Mouse (Mus musculus) MEL (cell line): ENCODE results near the gene Letmd1. TPM values are rescaled to one million over a fixed set of nuclear protein-coding genes. Genes with fewer than 3 reads are reported as not detected.

Experiments
- DNase-seq: peaks from one replicate; pipeline ENCODE4 v3.0.0; 2011; ENCODE audit warnings: low read depth, low spot score
- H3K27ac ChIP-seq: 2 replicates; pipeline ENCODE4 v1.5.1; 2012; ENCODE audit warnings: low read depth, mild to moderate bottlenecking, control low read depth, low read length, moderate library complexity; ENCODE audit not compliant: control insufficient read depth
- H3K27me3 ChIP-seq, 2 experiments: fragments of 150-350 bp in 1 of 2; sonication (generic) in 1 of 2; 2 replicates each; pipeline ENCODE4 v1.6.1; 2012; ENCODE audit warnings: low read length in 2 of 2, mild to moderate bottlenecking in 2 of 2, improper control_type of control experiment in 1 of 2, moderate library complexity in 1 of 2; ENCODE audit not compliant: insufficient read depth in 2 of 2, control insufficient read depth in 1 of 2
- H3K36me3 ChIP-seq, 2 experiments: 2 replicates each; pipeline ENCODE4 v1.6.1; 2012 to 2014; ENCODE audit warnings: low read length in 2 of 2, improper control_type of control experiment in 1 of 2, inconsistent platforms in 1 of 2, mild to moderate bottlenecking in 1 of 2; ENCODE audit not compliant: insufficient read depth in 2 of 2, control insufficient read depth in 1 of 2
- H3K4me1 ChIP-seq, 2 experiments: fragments of 150-350 bp in 1 of 2; sonication (generic) in 1 of 2; 2 replicates each; pipeline ENCODE4 v1.6.1; 2012; ENCODE audit warnings: low read length in 2 of 2, improper control_type of control experiment in 1 of 2, mild to moderate bottlenecking in 1 of 2; ENCODE audit not compliant: insufficient read depth in 2 of 2, control insufficient read depth in 1 of 2
- H3K4me3 ChIP-seq, 2 experiments: fragments of 150-350 bp in 1 of 2; sonication (generic) in 1 of 2; 2 replicates each; pipeline ENCODE4 v1.5.1; 2012; ENCODE audit warnings: low read depth in 2 of 2, low read length in 2 of 2, mild to moderate bottlenecking in 2 of 2, moderate library complexity in 2 of 2, control low read depth in 1 of 2, improper control_type of control experiment in 1 of 2; ENCODE audit not compliant: control insufficient read depth in 1 of 2, insufficient read depth in 1 of 2
- H3K79me2 ChIP-seq: 2 replicates; pipeline ENCODE4 v1.6.1; 2012; ENCODE audit warnings: mild to moderate bottlenecking, low read length, moderate library complexity; ENCODE audit not compliant: control insufficient read depth, poor library complexity, insufficient read depth
- H3K9ac ChIP-seq: 2 replicates; pipeline ENCODE4 v1.6.1; 2012; ENCODE audit warnings: low read depth, mild to moderate bottlenecking, control low read depth, low read length, moderate library complexity; ENCODE audit not compliant: control insufficient read depth, poor library complexity, severe bottlenecking
- H3K9me3 ChIP-seq: fragments of 150-350 bp; sonication (generic); replicated peaks from 2 replicates; pipeline ENCODE4 v1.6.1; 2012; ENCODE audit warnings: mild to moderate bottlenecking, low read length, improper control_type of control experiment, moderate library complexity; ENCODE audit not compliant: insufficient read depth
- CTCF ChIP-seq, 3 experiments: IDR thresholded peaks in 2 of 3; conservative IDR thresholded peaks in 1 of 3; 2 replicates each; pipeline ENCODE4 v1.5.1; 2011 to 2012; ENCODE audit warnings: low read length in 3 of 3, low read depth in 2 of 3, mild to moderate bottlenecking in 2 of 3, improper control_type of control experiment in 1 of 3, inconsistent platforms in 1 of 3, mixed read lengths in 1 of 3, moderate library complexity in 1 of 3; ENCODE audit not compliant: control insufficient read depth in 1 of 3, insufficient read depth in 1 of 3, poor library complexity in 1 of 3, severe bottlenecking in 1 of 3
- ELF1 ChIP-seq: IDR thresholded peaks from 2 replicates; pipeline ENCODE4 v1.6.1; 2014; ENCODE audit warnings: low read depth, mild to moderate bottlenecking, inconsistent platforms, low read length, improper control_type of control experiment, moderate library complexity
- ETS1 ChIP-seq: IDR thresholded peaks from 2 replicates; pipeline ENCODE4 v1.6.1; 2012; ENCODE audit warnings: low read depth, mild to moderate bottlenecking, inconsistent platforms, low read length, improper control_type of control experiment, moderate library complexity
- HCFC1 ChIP-seq: IDR thresholded peaks from 2 replicates; pipeline ENCODE4 v1.6.1; 2012; ENCODE audit warnings: low read depth, mild to moderate bottlenecking, inconsistent platforms, low read length, improper control_type of control experiment, moderate library complexity
- JUND ChIP-seq: IDR thresholded peaks from 2 replicates; pipeline ENCODE4 v1.6.1; 2011; ENCODE audit warnings: low read depth, mild to moderate bottlenecking, improper control_type of control experiment, low read length
- MAFK ChIP-seq: IDR thresholded peaks from 2 replicates; pipeline ENCODE4 v1.6.1; 2011; ENCODE audit warnings: low read depth, mild to moderate bottlenecking, low read length, improper control_type of control experiment, borderline replicate concordance
- MAZ ChIP-seq: IDR thresholded peaks from 2 replicates; pipeline ENCODE4 v1.6.1; 2012; ENCODE audit warnings: low read depth, mild to moderate bottlenecking, inconsistent platforms, low read length, improper control_type of control experiment
- MEF2A ChIP-seq: IDR thresholded peaks from 2 replicates; pipeline ENCODE4 v1.6.1; 2014; ENCODE audit warnings: low read depth, mild to moderate bottlenecking, inconsistent platforms, low read length, improper control_type of control experiment; ENCODE audit not compliant: poor library complexity, insufficient replicate concordance, severe bottlenecking; ENCODE audit errors: extremely low read depth
- MYB ChIP-seq: IDR thresholded peaks from 2 replicates; pipeline ENCODE4 v1.6.1; 2011; ENCODE audit warnings: mild to moderate bottlenecking, low read depth, low read length, improper control_type of control experiment
- POLR2A ChIP-seq, 2 experiments: IDR thresholded peaks; 2 replicates each; pipeline ENCODE4 v1.6.1; 2011 to 2012; ENCODE audit warnings: low read length in 2 of 2, mild to moderate bottlenecking in 2 of 2, control low read depth in 1 of 2, improper control_type of control experiment in 1 of 2, low read depth in 1 of 2, moderate library complexity in 1 of 2; ENCODE audit not compliant: control insufficient read depth in 1 of 2, insufficient read depth in 1 of 2, poor library complexity in 1 of 2
- POLR2AphosphoS5 ChIP-seq: IDR thresholded peaks from 2 replicates; pipeline ENCODE4 v1.6.1; 2012; ENCODE audit warnings: low read depth, borderline replicate concordance, mild to moderate bottlenecking, inconsistent platforms, low read length, moderate library complexity, mixed read lengths
- RCOR1 ChIP-seq: IDR thresholded peaks from 2 replicates; pipeline ENCODE4 v1.6.1; 2012; ENCODE audit warnings: low read depth, mild to moderate bottlenecking, inconsistent platforms, low read length, improper control_type of control experiment
- TAL1 ChIP-seq: IDR thresholded peaks from 2 replicates; pipeline ENCODE4 v1.6.1; 2012; ENCODE audit warnings: mild to moderate bottlenecking, inconsistent platforms, low read length, moderate library complexity, mixed read lengths
- TBP ChIP-seq: IDR thresholded peaks from 2 replicates; pipeline ENCODE4 v1.8.0; 2011; ENCODE audit warnings: low read depth, low read length, improper control_type of control experiment
- TCF12 ChIP-seq: IDR thresholded peaks from 2 replicates; pipeline ENCODE4 v1.6.1; 2014; ENCODE audit warnings: low read depth, mild to moderate bottlenecking, inconsistent platforms, low read length, improper control_type of control experiment, moderate library complexity
- USF1 ChIP-seq: IDR thresholded peaks from 2 replicates; pipeline ENCODE4 v1.6.1; 2014; ENCODE audit warnings: low read depth, mild to moderate bottlenecking, inconsistent platforms, low read length, improper control_type of control experiment, moderate library complexity
- ZKSCAN1 ChIP-seq: IDR thresholded peaks from 2 replicates; pipeline ENCODE4 v1.6.1; 2012; ENCODE audit warnings: low read depth, mild to moderate bottlenecking, inconsistent platforms, low read length, improper control_type of control experiment, moderate library complexity
- ZMIZ1 ChIP-seq: IDR thresholded peaks from 2 replicates; pipeline ENCODE4 v1.6.1; 2012; ENCODE audit warnings: low read depth, mild to moderate bottlenecking, inconsistent platforms, low read length, improper control_type of control experiment, moderate library complexity
- ZNF384 ChIP-seq: IDR thresholded peaks from 2 replicates; pipeline ENCODE4 v1.6.1; 2012; ENCODE audit warnings: low read depth, mild to moderate bottlenecking, inconsistent platforms, low read length, improper control_type of control experiment
- polyA plus RNA-seq, 2 experiments: library from polyadenylated mRNA; stranded (reverse) in 1 of 2; unstranded in 1 of 2; fragments of >175 nt in 1 of 2; fragments of >200 nt in 1 of 2; gene quantifications; 2 replicates each; pipeline versions ENCODE4 v1.2.1 to v1.2.4; 2012; ENCODE audit warnings: low replicate concordance in 2 of 2, low read depth in 1 of 2; ENCODE audit not compliant: insufficient read length in 2 of 2, insufficient read depth in 1 of 2, missing spikeins in 1 of 2
- total RNA-seq: library from RNA; depleted of rRNA; stranded (reverse); fragments of 300-350 nt; gene quantifications from 2 replicates; pipeline ENCODE4 v1.2.3, GENCODE M21; 2012

The Letmd1 gene
- total and polyA plus RNA-seq, 3 experiments = 38.8 to 277 (median 64.3) TPM

GRCm38 (mm10) chr15:100433234-100433633 is 35.6 kb upstream of the Letmd1 start:
- TF ChIP-seq TAL1 (peak; percentile 32), MEF2A (no peak)
- Histone ChIP-seq H3K4me3 (no peak overlapping the region), H3K27ac (no peak overlapping the region), H3K36me3 (no peaks in the 10 kb centered on the region), H3K9me3 (no peaks in the 10 kb centered on the region), H3K79me2 (no peaks in the 10 kb centered on the region), H3K9ac (no peak overlapping the region), H3K4me1 (no peaks in the 10 kb centered on the region), H3K27me3 (no peaks in the 10 kb centered on the region; a peak in 1 of 4 replicates)
- no peak for DNase-seq

GRCm38 (mm10) chr15:100436112-100436511 is 32.7 kb upstream of the Letmd1 start:
- TF ChIP-seq TBP = 0 out of 2 replicates have a peak, but pooled peaks have one; percentile 26
- no peak for TF ChIP-seq ELF1
- TF ChIP-seq, all 39 proteins: peak for 1
- no peaks in the 10 kb centered on the region for H3K79me2 ChIP-seq
- DNase-seq = no peak
- H3K9me3 ChIP-seq = no peaks in the 10 kb centered on the region
- H3K4me1 ChIP-seq = peaks cover 0 to 5% of the 10 kb centered on the region in 2 experiments; a peak in 2 of 4 replicates
- no peaks in the 10 kb centered on the region; a peak in 1 of 4 replicates for H3K27me3 ChIP-seq
- H3K4me3 ChIP-seq = no peak overlapping the region
- no peaks in the 10 kb centered on the region for H3K36me3 ChIP-seq
- H3K9ac ChIP-seq = no peak overlapping the region
- no peak overlapping the region for H3K27ac ChIP-seq

DNA sequence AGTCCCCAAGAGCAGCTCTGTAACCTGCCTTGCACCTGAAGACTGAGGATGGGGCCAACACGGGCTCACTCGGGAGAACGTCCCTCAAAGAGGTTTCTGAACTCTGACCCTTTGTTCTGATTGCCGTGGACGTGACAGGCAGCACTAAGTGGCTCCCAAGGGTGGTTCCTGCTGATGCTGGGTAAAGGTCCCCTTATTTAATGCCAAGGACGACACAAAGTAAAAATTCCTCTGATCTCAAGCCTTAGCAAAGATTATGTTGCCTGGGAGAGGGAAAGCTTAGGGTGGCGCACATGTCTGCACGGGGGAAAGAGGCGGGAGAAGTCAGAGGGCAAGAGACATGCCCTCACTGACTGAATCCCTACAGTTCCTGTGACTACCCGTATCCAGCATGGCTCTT is 32.3 kb upstream of the Letmd1 start:
- DNase-seq = no peak
- Histone ChIP-seq H3K4me1 (peaks cover 0 to 5% of the 10 kb centered on the region in 2 experiments; a peak in 2 of 4 replicates), H3K9me3 (no peaks in the 10 kb centered on the region), H3K4me3 (no peak overlapping the region), H3K36me3 (no peaks in the 10 kb centered on the region), H3K27me3 (no peaks in the 10 kb centered on the region; a peak in 1 of 4 replicates), H3K79me2 (no peaks in the 10 kb centered on the region), H3K27ac (no peak overlapping the region), H3K9ac (no peak overlapping the region)
- TF ChIP-seq ELF1 = no peak
- TF ChIP-seq ETS1 = no peak
- TF ChIP-seq ZMIZ1 = no peak
- TF ChIP-seq ZNF384 = no peak
- TF ChIP-seq HCFC1 = no peak
- no peak for TF ChIP-seq MYB
- no peak for TF ChIP-seq MAZ
- no peak for TF ChIP-seq USF1
- no peak for TF ChIP-seq TAL1
- no peak for TF ChIP-seq TCF12
- TF ChIP-seq JUND = no peak
- TF ChIP-seq POLR2A (IDR thresholded peaks at IDR 0.05; ENCODE audit: control insufficient read depth in 1 of 2, insufficient read depth in 1 of 2, low read depth in 1 of 2, low read length in 2 of 2, poor library complexity in 1 of 2) = no peak
- TF ChIP-seq CTCF (IDR thresholded peaks at IDR 0.05 in 2 of 3, conservative IDR thresholded peaks at IDR 0.05 in 1 of 3; ENCODE audit: control insufficient read depth in 1 of 3, insufficient read depth in 1 of 3, low read depth in 2 of 3, low read length in 3 of 3, poor library complexity in 1 of 3, severe bottlenecking in 1 of 3) = no peak
- no peak for TF ChIP-seq ZKSCAN1
- TF ChIP-seq MAFK = no peak
- TF ChIP-seq RCOR1 = no peak
- TF ChIP-seq POLR2AphosphoS5 = no peak
